Mouse (Mus musculus): Measurements from ENCODE around the gene Plppr3.

GRCm38 (mm10) chr10:79912412-79912811 lies 38.0 kb upstream of the Plppr3 start:
- TF ChIP-seq EP300 (IDR thresholded peaks at IDR 0.05; ENCODE audit: low read depth) = no peak
- no peak for TF ChIP-seq CTCF (IDR thresholded peaks at IDR 0.05; ENCODE audit: low read depth)
